Mouse (Mus musculus) retina, postnatal 7 days (tissue): Measurements from ENCODE around the gene Fam216a.

Source experiments
- DNase-seq: peaks from one replicate; pipeline ENCODE4 v3.0.0-alpha.2; 2012; ENCODE audit warnings: low read depth, low spot score

The Fam216a gene

DNA sequence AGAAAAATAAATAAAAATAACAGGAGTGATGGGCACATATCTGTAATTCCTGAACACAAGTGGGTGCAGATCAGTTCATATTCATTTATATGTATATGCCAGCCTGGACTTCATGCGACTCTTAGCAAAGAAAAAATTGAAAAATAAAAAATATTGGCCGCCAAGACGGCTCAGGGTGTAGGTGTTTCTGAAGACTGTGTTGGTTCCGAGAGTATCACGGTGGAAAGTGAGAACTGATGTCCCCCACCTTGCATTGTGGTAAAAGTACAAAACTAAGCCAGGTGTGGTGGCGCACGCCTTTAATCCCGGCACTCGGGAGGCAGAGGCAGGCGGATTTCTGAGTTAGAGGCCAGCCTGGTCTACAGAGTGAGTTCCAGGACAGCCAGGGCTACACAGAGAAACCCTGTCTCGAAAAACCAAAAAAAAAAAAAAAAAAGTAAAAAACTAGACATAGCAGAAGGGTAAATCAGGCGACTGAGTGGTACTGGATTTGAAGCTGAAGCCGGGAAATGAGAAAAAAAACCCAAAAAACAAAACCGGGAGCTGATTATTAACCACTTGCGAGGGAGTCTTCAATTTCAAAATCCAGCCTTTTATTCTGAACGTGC is 19.1 kb upstream of the Fam216a start:
- DNase-seq: no peak

DNA sequence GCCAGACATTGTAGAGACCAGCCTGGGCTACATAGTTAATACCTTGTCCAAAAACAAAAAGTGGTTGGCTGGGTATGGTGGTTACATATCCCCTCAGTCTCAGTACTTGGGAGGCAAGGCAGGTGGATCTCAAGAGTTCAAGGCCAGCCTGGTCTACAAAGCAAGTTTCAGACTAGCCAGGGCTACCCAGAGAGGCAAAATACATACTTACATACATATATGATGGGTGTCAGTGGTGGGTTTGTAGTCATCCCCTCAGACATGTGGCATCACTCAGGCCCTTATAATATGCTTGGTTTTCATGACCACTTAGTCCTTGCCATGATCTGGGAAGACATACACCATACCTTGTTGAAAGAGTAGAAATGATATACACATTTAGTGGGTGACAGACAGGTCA is 18.5 kb upstream of the Fam216a start:
- no peak for DNase-seq

DNA sequence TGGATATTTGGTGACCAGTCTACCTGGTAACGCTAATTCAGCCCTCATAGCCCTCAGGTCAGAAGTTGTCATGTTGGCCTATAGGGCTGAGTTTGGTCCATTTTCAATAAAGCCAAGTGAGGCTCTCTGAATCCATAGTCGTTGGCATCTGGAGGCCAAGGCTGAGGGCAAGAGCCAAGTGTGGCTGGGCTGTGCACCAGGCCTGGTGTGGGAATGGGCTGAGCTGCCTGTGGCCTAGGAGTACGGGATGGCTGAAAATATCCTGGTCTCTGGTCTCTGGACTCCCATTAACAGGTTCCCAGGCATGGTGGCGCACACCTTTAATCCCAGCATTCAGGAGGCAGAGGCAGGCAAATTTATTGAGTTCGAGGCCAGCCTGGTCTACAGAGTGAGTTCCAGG is 17.8 kb upstream of the Fam216a start:
- DNase-seq: no peak

DNA sequence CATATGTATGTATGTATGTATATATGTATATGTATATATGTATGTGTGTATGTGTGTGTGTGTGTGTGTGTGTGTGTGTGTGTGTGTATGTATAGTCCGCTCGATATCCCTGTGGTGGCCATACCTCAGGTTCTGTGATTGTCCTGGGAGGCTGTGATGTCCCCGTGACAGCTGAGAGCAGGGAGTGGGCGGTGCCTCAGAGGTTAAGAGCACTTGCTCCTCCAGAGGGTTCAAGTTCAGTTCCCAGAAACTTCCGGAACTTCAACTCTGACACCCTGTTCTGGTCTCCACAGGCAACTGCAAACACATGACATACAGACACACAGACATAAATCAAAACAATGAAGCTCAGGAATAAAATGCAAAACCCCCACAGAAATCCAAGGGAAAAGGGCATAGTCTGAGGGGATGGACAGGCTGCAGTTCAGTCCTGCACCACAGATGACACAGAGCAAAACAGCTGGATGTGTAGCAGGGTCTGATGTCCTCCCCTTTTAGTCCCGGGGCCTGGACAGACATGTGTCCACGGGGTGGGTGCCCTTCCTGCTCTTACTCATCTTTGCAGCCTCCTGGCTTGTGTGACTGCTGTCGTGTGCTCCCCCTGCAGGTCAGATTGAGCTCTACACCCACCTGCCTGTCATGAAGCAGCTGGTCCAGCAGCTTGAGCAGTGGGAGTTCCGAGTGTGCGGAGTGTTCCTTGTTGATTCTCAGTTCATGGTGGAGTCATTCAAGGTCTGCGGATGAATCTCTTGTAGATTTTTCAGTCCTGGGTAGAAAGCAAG is 7.4 kb upstream of the Fam216a start:
- peak; percentile 76 for DNase-seq

DNA sequence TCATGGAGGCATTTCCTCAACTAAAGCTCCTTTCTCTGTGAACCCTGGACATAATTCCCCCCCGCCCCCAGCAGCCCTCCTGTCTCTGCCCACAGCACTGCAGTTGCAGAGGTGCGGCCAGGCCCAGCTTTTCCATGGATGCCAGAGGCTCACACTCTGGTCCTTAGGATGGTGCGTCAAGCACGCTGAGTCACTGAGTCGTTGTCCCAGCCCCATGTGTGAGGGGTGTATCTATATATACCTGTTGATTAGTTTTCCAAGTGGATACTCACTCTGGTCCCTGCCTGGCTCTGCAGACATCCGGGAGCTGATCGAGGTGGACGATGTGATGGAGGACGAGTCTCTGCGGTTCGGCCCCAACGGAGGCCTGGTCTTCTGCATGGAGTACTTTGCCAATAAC is 6.0 kb upstream of the Fam216a start:
- no peak for DNase-seq

DNA sequence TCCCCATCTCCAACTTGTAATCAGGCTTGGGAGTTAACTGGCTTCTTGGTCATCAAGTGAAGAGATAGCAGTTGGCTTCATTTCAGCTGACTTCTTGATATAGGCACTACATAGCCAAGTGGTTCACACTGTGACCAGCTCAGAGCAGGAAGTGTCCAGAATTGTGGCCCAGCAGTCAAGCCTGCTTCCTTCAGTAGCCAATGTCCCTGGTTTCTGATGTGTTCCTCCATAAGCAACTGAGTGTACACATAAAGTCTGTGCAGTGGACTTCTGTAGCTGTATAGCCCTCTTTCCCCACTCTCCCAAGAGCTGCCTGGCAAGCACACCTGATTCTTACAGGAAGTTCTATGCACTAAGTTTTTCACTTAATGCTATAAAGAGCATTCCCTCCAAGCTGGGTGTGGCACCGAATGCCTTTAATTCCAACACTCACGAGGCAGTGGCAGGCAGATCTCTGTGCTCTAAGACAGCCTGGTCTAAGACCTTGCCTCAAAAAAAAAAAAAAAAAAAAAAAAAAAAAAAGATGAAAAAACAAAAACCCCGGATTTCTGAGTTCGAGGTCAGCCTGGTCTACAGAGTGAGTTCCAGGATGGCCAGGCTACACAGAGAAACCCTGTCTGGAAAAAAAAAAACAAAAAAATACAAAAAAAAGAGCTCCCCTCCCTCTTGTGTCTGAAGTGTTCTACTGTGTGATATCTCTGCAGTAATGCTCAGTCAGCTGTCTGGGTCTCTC is 5.1 kb upstream of the Fam216a start:
- DNase-seq: no peak

DNA sequence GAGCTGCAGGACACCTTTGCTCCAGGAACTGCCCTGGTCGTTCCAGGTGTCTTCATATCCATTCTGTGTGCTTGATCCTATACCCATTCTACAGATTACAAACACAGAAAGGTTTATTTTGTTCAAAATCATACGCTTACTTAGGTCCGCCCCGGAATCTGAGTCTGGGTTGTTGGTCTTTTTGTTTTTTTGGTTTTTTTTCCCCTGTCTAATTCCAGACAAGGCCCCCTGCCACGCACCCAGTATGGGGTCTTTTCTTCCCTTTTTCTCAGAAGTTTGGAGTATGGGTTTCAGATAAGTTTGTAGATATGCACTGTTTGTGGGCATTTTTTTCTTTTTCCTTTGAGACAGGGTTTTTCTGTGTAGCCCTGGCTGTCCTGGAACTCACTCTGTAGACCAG is 714 bp upstream of the Fam216a start:
- no peak for DNase-seq

DNA sequence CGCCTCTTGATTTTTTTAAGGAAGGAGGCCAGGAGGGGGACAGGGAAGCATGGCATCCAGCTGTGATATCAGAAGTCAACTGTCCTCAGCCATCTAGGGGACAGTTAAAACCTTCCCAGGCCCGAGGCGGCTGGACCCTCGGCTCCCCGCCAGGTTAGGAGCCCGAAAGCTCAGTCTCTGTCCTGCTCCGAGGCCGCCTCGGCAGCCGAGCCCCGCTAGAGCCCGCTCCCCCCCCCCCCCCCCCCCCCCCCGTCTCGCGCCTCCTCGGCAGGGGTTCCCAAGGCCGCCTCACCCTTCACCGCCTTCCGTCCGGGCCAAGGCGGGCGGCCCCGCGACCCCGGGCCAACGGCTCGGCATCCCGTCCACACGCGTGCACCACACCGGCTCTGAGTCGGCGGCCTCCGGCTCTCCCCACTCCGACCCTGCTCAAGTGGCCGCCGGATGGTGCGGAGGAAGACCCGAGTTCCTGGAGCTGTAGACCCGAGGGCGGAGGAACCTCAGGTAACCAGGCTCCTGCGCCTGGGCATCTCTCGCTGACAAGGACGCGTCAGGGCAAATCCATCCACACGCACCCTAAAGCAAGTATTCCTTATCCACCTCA is 473 bp downstream of the Fam216a start, which contains the start of gene Gpn3:
TSS of gene Gpn3 (plus strand) at position 286 of the 601 bp plus-strand sequence.
- no peak for DNase-seq

DNA sequence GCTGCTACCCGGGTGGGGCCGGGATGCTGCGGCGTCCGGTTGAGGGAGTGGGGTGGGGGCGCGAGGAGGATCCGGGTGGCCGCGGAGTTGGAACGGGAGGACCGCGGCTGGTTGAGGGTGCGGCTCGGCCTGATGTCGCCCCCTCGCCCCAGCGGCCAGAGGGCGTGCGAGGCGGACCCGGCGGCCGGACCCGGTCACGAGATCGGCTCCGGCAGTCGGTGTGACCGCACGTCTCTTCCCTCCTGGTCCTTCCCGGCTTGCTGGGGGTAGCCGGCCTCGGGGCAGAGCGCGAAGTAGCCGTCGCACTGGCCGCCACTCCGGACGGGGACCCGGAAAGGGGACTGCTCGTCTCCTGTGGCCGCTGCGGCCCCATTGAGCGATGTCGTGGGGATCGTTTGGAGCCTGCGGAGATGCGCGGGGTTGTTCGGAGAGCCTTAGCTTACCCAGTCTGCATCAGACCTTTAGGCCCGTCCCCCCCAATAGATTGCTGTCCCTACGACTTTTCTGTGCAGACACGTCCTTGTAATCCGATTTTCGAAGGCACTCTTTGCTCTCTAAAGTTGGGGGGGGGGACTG is 17.6 kb downstream of the Fam216a start:
- no peak for DNase-seq

DNA sequence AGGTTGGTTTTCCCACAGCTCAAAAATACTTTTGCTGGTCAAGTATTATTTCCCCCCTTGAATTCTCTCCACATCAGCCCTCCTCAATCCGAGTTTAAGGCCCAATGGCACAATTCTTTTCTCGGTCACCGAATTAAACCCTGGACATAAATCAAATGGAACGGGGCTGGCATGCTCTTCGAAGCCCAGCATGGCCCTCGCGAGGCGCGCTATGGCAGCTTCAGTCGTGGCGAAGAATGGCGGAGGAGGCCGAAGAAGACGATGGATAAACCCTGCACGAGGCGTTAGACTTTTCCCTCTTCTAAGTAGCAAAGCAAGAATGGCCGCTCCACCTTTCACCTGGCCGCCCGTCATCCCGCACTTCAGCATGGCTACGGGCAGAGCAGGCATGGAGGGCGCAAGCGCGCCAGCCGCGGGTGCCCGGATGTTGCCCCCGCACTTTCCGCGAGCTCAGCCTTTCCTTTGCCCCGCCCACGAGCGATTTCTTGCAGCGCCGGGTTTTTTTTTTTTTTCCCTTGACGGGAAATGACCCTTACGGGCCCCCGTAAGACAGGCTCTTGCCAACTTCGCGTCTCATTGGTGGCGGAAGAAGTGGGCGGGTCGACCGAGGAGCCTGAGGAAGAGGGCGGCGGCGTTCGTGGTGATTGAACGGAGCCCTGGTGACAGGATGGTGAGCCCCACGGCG is 18.2 kb downstream of the Fam216a start, which contains the start of the genes Rad9b and Vps29:
TSS of gene Rad9b (minus strand) at position 427 of the 685 bp plus-strand sequence.
TSS of gene Vps29 (plus strand) at position 563 of the 685 bp plus-strand sequence.
- DNase-seq: peak; percentile 100

DNA sequence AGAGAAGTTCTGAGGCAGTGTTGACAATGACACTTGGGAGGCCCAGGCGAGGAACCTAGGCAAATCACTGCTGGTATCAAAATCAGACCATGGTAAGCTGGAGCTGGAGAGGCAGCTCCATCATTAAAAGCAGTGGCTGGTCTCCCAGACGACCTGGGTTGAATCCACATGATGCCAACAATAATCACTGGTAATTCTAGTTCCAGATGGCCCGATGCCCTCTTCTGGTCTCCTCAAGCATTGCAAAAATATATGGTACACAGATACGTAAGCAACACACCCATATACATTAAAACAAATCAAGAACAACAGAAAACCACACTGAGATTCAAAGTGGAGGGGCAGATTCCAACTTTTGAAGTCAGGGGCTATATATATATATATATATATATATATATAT is 26.4 kb downstream of the Fam216a start:
- no peak for DNase-seq

DNA sequence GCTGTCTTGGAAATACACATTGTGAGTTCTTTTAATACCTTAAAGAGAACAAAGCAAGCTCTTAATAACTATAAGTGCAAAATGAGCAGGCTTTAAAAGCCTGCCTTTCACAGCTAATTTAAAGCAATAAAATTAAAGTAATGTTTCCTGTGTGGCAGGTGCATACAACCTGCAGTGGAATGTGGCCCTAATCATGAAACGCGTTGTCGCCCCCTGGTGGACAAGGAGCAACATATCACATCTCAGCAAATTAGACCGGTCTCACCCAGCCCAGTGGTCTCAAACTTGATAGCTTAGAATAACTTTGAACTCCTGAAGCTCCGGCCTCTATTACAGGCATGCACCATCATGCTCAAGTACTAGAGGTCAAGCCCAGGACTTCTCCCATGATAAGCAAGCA is 27.9 kb downstream of the Fam216a start:
- peak; percentile 73 for DNase-seq

DNA sequence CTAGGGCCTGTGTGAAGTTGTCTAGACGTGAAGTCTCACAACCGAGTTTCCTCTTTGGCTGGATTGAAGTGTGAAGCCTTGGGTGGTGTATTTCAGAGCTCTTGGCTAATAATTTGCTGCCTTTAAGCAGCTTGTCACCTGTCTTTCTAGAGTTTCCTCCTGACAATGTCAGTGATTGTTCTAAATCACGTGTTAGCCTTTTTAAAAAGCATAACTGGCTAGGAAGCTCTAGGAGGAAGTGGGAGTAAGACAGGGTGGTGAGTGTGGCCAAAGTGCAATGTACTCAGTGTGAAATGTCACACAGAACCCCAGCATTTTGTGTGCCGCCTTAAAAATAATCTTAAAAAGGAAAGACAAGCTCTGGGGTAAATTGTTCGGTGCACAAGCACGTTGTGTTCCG is 28.4 kb downstream of the Fam216a start:
- no peak for DNase-seq

DNA sequence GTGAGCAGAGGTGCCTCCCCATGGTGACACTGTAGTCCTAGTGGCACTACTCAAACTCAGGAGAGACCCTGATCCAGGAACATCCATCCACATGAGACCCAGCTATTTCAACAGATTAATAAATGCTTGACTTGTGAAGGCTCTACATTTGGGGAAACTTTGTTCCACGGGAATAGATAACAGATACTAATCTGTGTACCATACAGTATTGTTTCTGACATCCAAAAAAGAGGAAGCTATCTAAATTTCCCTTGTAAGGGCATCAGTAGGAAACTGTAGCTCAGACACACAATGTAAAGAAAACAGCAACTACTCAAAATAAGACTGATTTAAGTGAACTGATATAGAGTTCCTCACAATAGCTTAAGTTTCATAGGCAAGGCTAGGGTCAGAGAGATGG is 29.3 kb downstream of the Fam216a start:
- DNase-seq: no peak

DNA sequence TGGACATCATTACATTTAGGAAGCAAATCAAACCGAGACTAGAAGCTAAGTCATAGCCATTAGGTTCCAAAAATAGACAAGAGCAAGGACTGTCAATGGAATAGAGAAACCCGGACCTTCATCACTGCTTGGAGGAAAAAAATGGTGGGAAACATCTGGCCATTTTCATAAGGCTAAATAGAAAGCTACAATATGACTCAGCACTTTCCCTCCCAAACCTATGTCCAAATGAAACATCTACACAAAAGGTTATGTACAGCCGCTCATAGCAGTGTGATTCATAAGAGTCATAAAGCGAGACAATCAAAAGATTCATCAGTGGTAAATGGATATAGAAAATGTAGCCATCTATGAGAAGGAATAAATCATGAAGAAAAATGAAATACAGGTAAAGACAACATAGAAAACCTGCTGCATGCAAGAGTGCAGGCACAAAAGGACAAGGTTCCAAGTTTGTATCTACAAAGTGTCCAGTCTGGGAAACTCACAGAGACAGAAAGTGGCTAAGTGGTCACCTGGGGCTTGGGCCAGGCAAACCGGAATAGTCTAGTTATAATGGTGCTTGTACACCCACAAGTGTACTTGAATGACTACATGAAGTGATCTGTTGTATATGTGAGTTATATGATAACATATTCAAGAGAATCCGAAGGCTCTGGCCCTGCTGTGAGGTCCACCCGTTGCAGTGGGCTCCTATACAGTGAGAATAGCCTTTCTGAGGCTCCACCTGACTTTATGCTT is 35.4 kb downstream of the Fam216a start:
- no peak for DNase-seq

DNA sequence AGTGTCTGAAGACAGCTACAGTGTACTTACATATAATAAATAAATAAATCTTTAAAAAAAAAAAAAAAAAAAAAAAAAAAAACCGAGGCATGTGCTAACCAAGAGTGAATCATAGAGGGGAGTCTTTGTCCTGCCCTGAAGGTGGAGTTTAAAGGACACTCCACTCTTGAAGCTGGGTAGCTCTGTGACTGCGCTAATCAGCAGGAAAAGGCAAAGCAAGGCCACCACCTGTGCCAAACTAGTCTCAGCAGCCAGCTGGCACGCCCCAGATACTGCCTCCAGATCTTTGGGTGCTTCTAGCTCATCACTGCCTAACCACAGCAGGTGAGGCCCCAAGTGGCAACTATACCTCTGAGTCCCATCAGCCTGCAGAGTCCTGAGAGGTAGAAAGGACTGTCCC is 37.5 kb downstream of the Fam216a start:
- no peak for DNase-seq

DNA sequence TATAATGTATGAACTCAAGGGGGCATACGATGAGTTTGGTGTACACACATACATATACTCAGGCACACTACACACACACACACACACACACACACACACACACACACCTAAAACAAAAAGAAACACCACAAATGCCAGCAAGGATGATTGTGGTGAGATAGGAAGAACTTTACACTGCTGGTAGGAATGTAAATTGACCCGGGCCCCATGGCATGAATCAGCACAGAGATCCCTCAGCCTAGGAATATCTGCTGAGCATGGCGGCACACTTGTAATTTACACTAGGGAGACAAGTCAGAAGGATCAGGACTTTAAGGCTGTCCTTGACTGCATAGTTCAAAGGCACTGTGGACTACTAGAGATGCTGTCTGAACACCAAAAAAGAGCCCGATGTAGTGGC is 41.9 kb downstream of the Fam216a start:
- DNase-seq: no peak

DNA sequence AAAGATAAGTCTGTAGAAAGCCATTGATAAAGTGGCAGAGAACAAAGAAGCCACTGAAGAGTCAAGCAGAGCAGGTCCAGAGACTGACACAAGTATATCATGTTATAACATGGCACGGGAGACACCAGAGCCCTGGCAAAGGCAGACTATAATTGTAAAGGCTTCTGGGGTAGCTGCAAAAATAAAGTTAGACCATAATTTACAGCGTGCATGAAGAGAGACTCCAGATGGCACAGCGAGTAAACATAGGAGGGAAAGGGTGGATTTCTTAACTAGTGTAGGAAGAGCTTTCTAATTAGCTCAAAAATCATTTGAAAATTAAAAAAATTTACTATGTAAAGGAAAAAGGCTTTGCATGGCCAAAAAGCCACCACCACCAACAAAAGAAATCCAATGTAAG is 44.9 kb downstream of the Fam216a start:
- no peak for DNase-seq

DNA sequence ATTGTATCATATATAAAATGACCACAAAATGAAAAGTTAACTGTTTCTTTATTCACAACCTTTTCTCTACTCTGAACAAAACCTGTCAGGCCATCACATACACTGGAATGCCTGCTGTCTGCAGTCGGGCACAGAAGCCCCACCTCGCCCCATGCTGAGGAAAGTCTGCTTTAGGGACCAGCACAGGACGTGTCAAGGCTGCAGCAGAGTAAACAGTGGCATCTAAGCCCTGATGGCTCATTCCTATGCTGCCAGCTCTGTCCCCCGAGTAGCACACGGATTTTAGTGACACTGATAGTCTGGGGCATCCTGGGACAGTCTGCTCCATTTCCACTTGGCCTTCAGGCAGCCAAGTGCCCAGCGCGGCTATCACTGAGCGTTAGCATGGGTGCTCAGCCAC is 46.7 kb downstream of the Fam216a start:
- no peak for DNase-seq

DNA sequence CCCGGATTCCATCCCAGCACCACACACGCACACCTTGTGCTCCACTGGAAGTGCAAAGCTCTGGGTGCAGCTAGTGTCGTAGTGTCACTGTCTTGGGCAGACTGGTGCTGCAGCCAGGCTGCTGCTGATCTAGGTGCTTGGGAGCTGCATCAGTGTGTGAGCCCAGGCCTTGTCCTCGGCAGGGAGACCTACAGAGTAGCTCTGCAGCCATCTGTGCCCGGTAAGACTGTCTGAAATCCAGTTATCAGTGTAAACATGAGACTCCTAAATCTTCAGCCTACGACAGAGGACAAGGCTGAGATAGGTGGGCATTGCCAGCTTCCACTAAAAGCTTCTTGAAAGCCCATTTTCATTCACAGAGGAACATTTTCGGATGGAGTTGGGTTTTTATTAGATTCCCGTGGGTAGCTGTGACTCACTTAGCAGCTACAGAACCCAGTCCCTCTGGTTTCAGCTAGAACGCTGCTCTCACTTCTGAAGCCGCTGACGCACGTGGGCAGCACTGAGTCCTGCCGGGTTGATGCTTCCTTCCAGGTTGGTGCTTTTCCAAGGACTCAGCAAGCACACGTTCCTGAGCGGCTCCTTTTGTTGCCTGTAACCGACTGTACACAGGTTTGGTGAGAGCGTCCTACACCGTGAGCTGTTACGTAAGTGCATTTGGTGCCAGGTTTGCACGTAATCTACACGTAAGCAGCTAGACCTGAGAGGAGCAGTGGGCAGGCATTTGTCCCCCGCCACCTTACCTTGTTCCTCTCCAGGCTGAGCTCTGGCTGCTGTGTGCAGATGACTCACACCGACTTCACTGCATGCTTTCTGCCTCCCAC is 47.3 kb downstream of the Fam216a start:
- no peak for DNase-seq
